Mouse (Mus musculus) urinary bladder, postnatal 25 days (tissue): ENCODE measurements around the gene Stil.
A peak's percentile ranks its signal among the peaks of the same experiment; 100 is the strongest.

Experiments used
- DNase-seq: peaks from one replicate; pipeline ENCODE4 v3.0.0; 2022; ENCODE audit warnings: low spot score

The Stil gene

DNA sequence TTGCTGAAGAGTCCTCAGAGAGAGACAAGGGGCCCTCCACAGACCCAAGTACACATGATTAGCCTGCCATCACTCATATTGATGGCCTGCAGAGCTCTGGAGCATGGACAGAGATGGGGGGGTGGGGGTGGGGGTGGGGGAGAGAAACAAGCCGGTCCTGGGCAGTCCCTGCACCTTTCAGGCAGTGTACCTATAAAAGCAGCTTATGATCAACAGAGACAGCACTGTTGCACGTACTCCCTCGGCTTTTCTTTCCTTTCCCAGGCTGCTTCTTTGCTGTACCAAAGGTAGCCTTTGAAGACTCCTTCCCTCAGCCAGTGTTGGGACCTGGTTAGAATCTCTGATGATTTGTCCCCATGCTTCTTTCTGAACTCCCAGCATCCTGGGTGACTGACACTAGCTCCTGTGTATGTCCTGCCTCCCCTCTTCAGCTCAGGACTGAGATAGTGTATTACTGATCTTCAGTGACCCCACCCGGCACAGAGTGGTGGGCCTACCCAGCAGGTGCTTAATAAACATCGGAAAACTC, 79.9 kb downstream of the Stil start:
- DNase-seq = no peak

GRCm38 (mm10) chr4:115083031-115083430, 83.1 kb downstream of the Stil start:
- no peak for DNase-seq

DNA sequence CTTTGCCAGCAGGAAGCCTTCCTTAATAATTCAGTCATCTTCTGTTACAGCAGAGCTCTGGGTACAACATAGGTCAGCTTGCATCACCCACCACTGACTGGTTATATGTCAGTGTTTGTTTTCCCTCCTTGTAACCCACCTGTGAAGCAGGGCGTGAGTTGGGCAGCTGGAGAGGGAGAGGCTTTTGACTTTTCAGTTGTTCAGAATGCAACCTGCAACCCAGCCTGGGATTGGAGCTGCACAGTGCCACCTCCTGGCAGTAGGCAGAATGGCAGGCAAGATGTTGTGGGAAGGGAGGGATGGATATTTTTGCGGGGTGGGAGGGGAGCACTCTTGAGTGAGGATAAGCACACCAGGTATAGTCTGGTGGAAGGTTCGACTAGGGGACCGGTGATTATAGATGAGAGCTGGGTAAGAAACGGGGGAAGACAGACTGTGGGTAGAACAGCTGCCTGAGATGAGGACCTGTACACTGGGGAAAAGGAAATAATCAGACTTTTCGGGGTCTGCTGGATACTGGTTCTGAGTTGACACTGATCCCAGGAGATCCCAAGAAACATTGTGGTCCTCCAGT, 85.7 kb downstream of the Stil start:
- DNase-seq = peak; percentile 55

- DNase-seq = no peak
Measured at GRCm38 (mm10) chr4:115086257-115086656, 86.3 kb downstream of the Stil start.

DNA sequence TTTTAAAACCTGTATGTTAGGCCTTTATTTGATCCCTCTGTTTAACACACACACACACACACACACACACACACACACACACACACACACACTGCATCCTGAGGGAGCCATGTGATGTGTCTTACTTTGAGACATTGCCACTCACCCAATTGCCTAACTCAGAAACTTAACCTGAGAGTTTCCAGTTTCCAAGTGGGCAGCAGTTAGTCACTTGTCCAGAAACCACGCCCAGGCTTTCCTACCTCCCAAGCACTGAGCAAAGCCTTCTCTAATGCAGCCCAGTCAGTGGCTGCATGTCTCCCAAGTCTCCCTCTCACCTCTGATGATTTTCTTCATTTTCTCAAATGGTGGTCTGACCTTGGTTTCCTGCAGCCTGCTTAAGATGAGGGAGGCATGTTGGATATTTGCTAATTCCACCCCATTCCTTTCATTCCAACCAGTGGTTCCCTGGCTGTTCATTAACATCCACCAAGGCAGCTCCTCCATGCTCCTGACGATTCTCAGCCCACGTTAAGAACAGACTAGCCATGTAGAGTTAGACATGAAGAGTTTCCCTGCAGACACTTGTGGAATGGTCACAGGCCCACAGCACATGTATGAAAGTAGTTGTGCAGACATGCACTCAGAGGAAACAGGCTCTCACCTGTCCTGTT, 86.9 kb downstream of the Stil start:
- DNase-seq = no peak

DNA sequence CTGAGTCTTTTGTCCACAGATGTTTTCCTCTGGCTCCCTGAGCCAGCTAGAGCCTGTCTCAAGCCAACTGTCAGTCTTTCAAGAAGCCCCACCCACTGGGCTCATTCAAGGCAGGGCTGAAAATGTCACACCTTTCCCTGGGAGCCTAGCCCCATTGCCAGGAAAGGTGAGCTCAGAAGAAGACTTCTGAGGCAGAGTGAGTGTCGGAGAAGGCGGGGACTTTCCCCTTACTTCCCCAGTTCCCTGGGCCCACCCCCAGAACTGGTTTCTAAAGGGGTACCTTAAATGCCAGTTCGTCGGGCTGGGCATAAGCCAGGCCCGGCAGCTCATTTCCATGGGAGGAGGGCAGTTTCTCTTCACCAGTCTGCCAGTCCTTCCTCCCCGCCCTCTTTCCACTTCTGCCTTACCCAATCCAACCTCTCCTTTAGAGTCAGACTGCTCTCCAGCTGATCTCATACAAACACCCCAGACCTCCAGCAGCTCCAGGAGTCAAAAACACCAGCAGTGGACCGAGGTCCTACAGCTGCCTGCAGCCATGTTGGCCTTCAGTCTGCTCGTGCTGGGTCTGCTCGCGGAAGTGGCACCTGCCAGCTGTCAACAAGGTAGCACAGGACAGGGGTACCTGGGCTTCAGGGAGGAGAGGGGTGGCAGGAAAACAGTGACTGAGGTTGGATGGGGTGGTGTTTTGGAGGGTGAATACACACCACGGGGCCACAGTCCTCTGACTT, 88.8 kb downstream of the Stil start, which contains the start of gene Pdzk1ip1:
Gene Pdzk1ip1 (plus strand): TSS at position 98 of the 728 bp plus-strand sequence.
- peak; percentile 15 for DNase-seq

DNA sequence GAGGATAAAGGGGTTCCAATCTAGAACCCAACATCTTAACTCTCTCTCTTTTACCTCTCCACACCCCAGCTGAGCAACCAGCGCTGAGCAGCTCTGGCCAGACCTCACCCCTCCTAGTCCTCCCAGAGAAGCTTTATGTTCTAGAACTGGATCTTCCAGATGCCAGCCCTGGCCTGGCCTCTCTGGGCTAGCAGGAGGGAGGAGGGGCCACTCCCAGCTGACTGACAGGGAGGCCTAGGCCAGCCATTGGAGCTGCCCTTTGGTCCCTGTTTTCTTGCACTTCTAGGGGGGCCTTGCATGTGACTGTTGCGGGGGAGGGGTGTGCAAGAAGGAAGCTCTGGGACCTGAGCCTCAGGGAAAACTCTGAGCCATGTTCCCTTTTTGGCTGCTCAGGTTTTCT, 90.6 kb downstream of the Stil start:
- DNase-seq = no peak

DNA sequence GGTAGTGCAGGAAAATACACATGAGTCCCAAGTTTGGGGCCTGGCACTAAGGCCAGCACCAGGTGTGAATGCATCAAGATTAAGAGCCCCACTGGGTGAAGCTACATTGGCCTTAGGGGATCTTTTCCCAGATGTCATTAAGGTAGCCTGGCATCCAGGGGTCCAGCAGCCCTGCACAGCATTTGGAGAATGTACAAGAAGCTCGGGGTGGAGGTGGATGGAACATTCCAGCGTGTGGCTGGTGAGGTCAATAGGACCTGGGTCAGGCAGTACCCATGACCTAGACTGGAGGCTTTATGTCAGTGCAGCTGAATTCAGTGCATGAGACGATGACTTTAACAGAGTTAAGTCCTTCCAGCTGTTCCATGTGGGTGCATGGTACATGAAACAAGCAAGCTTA, 91.8 kb downstream of the Stil start:
- DNase-seq = no peak
